Mouse (Mus musculus) T-cell, adult 2 months (primary cell): ENCODE measurements around the gene Vrk2.

Experiments
- DNase-seq: peaks from one replicate; pipeline ENCODE4 v3.0.0; 2022; ENCODE audit warnings: low spot score

Gene Vrk2

DNA sequence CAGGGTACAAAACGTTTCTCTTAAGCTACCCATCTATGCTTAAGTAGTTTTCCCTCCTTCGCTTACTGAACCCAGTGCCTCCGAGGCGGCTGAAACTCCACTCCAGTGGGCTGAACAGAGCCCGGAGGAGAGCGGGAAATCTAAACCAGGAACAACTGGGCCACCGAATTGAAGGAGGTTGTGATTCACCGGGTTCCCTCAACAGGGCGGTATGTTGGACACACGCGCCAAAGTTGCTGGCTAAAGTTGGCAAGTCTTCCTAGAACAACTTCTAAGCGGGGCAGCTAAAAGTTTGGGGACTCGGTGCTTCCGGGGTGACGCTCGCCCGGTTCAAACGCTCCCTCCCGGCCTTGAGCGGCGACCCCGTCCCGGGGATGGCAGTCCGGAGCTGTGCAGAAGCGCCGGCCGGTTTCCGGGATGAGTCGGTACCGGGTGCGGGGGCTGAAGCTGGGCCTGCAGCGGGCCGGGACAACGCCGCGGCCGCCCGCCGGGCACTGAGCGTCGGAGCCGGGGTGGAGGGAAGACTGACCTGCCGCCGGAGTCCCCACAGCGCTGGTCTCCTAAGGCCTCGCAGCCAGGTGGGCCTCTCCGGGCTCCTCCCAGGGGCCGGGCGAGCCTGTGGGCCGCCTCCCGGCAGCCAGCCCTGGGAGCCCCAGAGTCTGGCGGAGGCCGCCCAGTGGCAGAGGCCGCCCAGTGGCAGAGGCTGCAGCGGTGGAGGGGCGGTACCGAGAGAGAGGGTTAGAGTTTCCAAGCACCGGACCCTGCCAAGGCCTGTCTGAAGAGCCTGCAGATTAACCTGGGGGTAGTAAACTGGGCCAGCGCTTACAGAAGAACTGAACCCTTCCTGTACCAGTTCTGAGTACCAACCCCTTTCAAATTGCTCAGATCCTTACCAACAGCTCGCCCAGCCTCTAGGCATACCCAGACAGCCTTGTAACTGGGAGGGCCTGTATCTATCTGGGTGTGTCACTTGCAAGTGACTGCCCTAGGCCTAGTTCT is at the start of gene Vrk2, which contains the start of gene Gm6899:
Gene Vrk2 (minus strand): TSS at position 939 of the 999 bp plus-strand sequence.
Gene Gm6899 (plus strand): TSS at position 181 of the 999 bp plus-strand sequence.
- peak; percentile 80 for DNase-seq

DNA sequence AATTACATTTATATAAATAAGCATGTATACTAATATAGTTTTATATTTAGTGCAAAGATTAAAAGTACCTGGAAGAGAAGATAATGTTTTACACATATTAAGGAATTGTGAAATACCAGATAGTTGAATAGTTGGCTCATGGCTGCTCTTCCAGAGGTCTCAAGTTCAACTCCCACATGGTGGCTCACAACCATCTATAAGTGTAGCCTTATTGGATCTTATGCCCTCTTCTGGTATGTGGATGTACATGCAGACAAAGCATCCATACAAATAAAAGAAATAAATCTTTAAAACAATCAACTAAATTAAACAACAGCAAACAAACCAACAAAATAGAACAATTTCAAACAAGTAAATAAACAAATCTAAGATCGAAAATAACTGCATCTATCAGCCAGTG is 48.3 kb upstream of the Vrk2 start:
- DNase-seq = no peak

- DNase-seq = peak; percentile 15
Measured at GRCm38 (mm10) chr11:26640314-26640785, 46.6 kb upstream of the Vrk2 start.

- no peak for DNase-seq
Measured at GRCm38 (mm10) chr11:26636239-26636638, 42.4 kb upstream of the Vrk2 start.

DNA sequence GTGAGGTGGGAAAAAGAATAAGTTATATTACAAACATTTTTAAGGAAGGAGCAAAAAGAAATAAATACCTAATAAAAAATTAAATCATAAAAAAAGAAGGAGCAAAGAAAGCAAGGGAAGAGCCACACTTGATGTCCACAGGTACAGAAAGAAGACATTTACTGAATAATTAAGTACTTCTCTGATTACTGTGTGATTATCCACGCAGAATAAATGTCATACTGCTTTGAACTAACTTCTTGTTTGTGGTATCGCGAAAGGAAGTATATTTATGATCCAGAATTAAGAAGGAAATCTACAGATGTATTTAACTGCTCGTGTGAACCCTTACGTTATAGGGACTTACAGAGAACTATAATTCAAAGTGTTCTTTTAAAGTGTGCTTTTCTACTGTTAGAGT is 28.9 kb upstream of the Vrk2 start:
- DNase-seq = no peak

DNA sequence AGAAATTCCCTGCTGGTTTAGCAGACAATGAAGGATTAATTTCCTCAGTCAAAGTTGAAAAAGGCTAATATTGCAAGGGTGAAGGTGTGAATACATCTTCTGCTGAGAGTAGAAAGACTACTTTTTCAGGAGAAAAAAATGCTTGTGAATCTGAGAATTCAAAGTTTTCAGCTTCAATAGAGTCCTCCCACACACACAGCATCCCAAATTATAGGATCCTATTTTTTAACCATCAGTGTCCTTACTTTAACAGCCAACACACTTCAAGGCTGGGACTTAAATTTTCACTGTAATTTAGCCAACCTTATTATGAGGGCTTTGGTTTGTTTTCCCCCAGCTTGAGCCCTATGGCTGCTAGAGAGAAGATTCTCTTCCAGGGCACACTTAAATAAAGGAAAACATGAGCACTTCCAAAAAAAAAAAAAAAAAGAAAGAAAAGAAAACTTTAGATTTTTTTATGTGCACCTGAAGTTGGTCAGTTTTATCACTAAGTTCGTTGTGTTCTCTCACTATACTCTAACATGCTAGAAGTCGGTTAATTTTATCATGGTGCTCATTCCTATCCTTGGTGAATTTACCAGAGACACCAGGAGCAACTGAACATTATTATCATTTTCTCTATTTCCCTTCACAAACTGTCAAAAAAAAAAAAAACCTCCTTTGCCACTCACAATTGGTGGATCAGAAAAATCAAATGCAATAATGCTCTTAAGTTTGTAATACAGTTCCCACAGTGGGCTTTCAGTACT is 24.9 kb upstream of the Vrk2 start:
- DNase-seq = no peak

DNA sequence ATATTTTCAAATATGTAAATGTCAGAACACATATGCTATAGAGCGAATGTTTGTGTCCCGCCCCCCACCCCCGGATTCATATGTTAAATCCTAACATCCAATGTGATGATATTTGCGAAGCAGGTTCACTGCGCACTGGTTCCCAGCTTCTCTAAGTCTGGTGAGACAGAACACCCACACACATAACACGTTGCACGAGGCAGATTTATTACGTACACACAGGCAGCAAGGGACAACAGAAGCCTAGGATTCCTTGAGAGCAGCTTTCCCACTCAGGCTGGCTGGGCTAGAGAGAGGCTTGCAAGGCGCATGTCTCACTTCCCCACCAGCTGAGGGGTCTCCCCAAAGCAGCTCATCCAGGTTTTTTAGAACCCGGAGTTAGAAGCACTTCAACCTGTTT is 15.0 kb upstream of the Vrk2 start:
- no peak for DNase-seq

DNA sequence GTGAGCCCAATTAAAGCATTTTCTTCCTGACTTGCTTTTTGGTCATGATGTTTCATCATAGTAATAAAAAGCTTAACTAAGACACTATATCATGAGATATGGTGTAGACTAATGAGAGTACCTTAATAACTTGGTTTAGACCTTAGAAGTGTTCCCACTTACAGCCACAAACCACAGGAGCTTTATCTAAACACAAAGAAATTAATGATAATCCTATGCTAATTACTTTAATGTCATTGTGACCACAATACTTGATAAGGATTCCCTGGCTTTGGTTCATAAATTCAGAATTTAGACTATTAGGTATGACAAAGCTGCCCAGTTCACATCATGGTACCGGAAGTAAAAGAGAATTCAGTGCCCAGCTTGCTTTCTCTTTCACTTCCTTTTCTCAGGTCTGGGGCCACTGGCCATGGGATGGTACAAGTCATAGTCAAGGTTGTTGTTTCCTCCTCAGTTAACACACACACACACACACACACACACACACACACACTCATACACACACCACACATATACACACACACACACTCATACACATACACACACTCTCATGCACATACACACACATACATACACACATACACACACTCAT is 10.4 kb upstream of the Vrk2 start:
- no peak for DNase-seq

GRCm38 (mm10) chr11:26601571-26602175 is 7.9 kb upstream of the Vrk2 start:
- DNase-seq = no peak

DNA sequence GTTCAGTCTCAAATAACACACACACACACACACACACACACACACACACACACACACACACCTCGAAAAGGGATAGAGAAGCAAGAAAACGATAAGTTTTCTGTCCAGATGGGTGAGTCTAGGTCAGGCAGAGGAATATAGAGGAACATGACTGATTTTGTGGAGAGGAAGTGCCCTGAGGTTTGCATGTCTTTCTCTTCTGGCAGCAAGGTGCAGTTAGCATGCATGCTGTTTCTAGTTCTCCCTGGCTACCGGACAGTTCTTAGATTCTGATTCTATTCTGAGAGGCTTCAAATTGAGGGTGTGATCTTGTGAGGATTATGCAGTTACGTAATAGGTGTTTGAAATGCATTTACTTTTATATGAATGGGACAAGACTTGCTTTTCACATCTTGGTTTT is 6.9 kb upstream of the Vrk2 start:
- no peak for DNase-seq

GRCm38 (mm10) chr11:26598876-26599275 is 5.1 kb upstream of the Vrk2 start:
- DNase-seq = no peak

DNA sequence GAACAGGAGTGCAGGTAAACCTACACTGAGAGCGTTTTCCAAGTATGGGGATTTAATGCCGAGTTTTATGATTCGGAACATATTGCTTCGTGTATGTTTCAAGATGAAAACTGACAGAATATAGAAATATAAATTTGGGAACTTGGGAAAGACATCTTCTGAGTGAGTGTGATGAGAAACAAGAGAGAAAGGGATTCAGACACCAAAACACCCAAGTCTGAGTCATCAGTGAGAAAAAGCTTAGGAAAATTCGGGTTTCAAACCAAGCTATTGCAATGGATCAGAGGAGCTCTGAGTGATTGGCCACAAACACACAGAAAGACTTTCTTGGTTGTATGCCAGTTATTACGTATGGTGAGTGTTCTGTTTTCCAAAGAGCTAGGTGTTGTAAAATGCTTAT is 4.0 kb upstream of the Vrk2 start:
- DNase-seq = no peak

DNA sequence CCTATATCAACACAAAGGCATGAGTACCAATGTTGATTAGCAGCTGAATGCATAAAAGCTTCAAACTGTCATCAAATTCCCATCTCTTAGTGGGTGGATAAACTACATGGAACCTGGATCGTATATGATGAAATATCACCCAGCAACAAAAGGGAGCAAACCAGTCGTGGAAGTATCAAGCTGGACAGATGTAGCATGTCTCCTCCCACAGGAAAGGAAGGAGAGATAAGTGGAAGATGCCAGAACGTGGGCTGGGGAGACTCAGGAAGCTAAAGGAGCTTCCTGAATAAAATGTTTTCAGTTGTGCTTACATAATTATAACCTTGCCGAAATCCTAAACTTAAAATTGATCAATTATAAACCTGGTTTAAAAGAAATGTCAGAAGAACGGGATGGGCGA is 3.3 kb upstream of the Vrk2 start:
- DNase-seq = no peak

GRCm38 (mm10) chr11:26596186-26596585 is 2.4 kb upstream of the Vrk2 start:
- no peak for DNase-seq

- DNase-seq = no peak
Measured at GRCm38 (mm10) chr11:26594487-26594886, 688 bp upstream of the Vrk2 start.

- DNase-seq = no peak
Measured at GRCm38 (mm10) chr11:26592395-26593053, 1.3 kb downstream of the Vrk2 start.

DNA sequence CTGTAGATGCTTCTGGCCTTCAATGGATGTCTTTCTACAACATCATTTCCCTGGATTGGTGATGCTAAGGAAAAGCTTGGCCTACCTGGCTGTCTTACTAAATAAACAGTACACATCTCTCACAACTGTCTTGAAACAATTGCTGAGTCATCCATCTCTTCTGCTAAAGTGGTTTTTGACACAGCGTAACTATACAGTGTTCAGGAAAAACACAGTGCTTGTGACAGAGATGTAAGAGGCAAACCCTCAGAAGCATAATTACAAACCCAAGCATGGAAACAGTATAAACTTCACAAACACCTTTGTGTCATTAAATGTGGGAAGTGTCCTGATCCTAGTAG is 6.6 kb downstream of the Vrk2 start:
- no peak for DNase-seq

DNA sequence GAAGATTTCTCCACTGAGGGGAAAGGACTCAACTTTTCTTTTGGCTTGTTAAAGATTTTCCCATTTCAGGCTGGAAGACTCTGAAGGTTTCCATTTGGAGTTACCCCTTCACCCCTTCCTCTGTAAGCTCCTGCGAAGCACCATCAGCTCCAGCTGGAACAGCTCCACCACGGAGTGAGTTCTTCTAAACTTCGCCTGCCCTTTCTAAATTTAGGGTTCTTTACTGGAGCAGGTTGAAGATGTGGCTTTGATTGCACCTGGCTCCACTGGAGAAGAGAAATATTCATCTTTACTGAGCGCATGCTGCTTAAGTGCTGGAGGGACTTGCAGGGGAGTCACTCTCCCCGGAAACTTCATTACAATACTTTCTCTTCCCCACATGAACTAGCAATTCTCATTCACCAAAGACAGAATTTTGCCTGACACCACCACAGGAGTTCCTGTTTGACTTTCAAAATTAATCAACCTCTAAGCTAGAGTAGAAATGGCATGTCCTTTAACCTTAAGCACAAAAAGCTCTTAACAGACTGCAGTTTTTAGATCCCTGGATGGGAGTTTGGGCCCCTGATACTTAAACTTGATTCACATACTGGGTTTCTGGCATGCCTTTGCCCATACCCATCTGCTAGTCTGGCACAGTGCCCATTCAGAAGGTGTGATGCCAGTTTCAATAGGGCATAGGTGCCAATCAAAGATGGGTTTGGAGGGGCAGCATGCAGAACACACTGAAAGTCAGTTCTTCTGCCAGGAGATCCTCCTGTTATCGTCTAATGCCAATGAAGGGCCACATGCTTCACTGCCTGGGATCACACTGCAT is 7.2 kb downstream of the Vrk2 start:
- no peak for DNase-seq

- DNase-seq = no peak
Measured at GRCm38 (mm10) chr11:26585409-26586366, 8.1 kb downstream of the Vrk2 start.

GRCm38 (mm10) chr11:26551551-26551950 is 42.2 kb downstream of the Vrk2 start:
- DNase-seq = no peak
